Mouse (Mus musculus) gastrocnemius, postnatal 14 days (tissue): Measurements from ENCODE around the gene Map2k2. TPM values are rescaled to one million over a fixed set of nuclear protein-coding genes. Genes with fewer than 3 reads are reported as not detected.
A peak's percentile ranks its signal among the peaks of the same experiment; 100 is the strongest.

Experiments used
- DNase-seq: peaks from one replicate; pipeline ENCODE4 v3.0.0; 2021; ENCODE audit warnings: mixed read lengths
- intact Hi-C: fragments of 180-260 bp; cut with DNase I; formaldehyde crosslinking; loops from one replicate; pipeline ENCODE4 v1.15.1; 2025; ENCODE audit warnings: low total_unique reads
- total RNA-seq, 2 experiments: library from RNA; stranded (reverse); gene quantifications; 2 replicates each; pipeline ENCODE4 v1.2.3; 2021

The Map2k2 gene
- total RNA-seq, 2 experiments from 2014 or later: 163 to 171 TPM

DNA sequence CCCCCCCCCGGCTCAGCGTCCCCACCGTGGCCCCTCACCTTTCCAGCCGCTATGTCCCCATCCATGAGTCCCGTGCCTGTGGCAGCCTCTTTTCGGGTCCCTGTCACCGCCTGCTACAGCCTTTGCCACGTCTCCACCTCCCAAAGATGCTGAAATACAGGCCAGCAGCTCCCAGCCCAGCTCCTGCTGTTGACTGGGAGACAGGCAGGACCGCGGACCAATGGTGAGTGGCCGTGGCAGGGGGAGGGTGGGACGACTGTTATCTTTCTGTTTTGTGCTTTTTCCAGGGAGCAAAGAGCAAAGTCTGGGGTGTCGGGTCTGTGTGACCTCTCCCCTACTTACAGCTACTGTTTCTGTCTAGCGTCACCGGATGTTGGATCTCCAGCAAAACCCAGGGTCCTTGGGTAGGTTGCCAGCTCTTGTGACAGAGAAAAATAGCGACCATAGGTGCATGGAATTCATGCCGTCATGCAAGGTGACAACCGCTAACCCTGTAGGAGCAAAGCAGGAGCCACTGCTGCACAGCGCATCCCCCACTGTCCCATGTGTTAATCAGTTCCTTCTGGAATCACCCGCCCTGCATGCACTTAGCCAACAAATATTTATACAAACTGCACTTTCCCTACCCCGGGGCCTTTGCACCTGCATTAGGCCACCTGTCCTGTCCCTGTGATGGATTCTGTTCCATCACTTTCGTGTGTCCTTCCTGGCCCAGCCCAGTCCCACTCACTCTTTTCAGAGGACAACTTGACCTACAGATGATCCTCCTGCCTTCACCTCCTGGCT, 13.1 kb upstream of the Map2k2 start:
- intact Hi-C loops: no loop called here
- peak; percentile 50 for DNase-seq

- no peak for DNase-seq
- intact Hi-C loops: no loop called here
Observed at GRCm38 (mm10) chr10:81094931-81095678, 10.6 kb upstream of the Map2k2 start.

GRCm38 (mm10) chr10:81106113-81106721, 502 bp downstream of the Map2k2 start:
- intact Hi-C loops: no loop called here
- peak; percentile 88 for DNase-seq

GRCm38 (mm10) chr10:81112946-81113345, 7.2 kb downstream of the Map2k2 start:
- no peak for DNase-seq
- intact Hi-C loops: no loop called here

- intact Hi-C loops: no loop called here
- peak; percentile 59 for DNase-seq
Observed at GRCm38 (mm10) chr10:81119625-81120024, 13.9 kb downstream of the Map2k2 start.

DNA sequence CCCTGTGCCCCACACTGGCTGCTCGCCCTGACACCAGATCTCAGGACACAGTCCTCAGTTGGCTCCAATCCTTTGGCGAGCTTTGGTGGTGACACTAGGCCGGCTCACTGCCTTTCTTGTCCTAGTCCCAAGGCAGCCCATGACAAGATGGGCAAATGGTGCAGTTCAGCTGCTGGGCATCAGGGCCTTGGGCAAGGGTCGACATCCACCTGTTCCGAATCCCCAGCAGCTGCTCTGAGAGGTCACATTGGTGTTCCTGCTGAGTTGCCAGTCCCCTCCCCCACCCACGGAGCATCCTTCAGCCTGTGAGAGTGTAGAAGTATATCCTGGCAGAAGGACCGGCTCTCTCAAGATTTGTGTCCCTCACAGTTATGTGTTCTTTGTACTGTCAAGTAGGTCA, 14.9 kb downstream of the Map2k2 start:
- intact Hi-C loops: no loop called here
- peak; percentile 63 for DNase-seq

DNA sequence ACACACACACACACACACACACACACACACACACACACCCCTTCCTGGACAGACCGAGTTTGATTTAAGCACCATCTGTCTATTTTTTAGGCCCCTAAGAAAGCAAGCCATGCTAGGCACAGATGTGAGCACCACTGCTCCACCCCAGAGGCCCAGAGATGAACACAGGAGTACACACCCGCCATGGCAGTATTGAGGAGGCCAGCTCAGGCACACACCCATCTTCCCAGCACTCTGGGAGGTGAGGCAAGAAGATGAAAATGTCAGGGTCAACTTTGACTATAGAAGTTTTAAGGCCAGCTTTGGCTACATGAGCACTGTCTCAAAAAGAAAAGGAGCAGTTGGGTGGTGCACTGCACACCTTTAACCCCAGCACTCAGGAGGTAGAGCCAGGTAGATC, 17.2 kb downstream of the Map2k2 start:
- no peak for DNase-seq
- intact Hi-C loops: no loop called here

- intact Hi-C loops: no loop called here
- DNase-seq: no peak
Observed at GRCm38 (mm10) chr10:81123500-81123899, 17.8 kb downstream of the Map2k2 start.

DNA sequence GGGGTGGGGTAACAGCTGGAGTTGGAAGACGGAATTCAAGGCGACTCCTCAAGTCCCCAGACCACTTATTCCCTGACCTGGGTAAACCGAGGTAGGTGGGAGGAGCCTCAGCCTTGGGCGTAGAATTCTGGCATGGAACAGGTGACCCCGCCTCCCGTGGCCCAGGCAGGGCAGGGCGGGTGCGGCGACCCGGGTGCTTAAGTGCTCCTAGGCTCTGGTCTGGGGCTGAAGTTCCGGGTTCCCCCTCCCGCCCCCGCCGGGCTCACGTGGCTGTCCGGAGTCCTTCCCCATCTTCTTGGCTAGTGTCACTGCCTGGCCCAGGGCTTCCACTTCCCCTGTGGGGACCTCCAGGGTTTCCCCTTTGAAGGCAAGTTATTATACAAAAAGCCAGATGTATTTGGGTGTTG, 28.5 kb downstream of the Map2k2 start:
- DNase-seq: peak; percentile 80
- intact Hi-C loops: no loop called here

GRCm38 (mm10) chr10:81134966-81135681, 29.4 kb downstream of the Map2k2 start, which contains the start of gene Zbtb7a:
Gene Zbtb7a, plus strand, starts transcription at chr10:81135220.
- intact Hi-C loops: no loop called here
- peak; percentile 50 for DNase-seq

DNA sequence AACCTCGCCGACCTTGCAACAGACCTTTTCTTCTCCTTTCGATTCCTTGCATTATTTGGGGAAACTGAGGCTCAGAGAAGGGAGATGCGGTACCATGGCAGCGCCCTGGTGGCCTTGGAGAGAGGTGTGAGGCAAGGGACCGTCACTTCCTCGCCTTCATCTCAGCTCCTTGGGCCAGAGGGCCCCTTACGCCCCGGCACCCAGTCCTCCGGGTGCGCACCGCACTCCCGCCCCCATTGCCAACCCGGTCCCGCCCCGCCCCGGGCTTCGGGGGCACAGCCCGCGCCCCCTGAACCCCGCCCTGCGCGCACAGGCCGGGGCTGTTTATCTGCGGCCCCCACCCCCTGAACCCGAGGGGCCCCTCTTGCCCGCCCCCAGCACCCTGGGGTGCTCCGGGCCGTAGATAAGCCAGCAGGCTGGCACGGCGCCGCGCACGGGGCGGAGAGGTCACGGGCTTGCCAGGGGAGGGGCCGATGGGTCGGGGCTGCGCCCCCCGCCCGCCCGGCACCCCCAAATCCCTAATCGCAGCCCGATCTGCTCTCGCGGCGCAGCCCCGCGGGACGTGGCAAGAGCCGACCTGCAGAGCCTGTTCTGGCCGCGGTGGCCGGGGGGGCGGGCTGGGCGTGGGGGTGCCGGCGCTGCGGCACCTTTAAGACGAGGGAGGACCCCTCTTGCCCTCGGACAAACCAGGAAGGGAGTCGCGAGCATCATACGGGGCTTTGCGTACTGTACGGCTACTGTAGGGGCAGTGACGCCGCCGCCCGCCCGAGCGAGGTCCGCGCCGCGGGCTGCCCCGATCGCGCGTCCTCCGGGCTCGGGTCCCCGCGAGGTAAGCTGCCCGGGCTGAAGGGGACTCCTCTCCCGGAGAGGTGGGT, 30.4 kb downstream of the Map2k2 start:
- intact Hi-C loops: no loop called here
- peak; percentile 77 for DNase-seq

GRCm38 (mm10) chr10:81136706-81137231, 31.1 kb downstream of the Map2k2 start:
- intact Hi-C loops: no loop called here
- peak; percentile 87 for DNase-seq

GRCm38 (mm10) chr10:81137252-81138130, 31.8 kb downstream of the Map2k2 start:
- intact Hi-C loops: no loop called here

GRCm38 (mm10) chr10:81138131-81138782, 32.5 kb downstream of the Map2k2 start:
- intact Hi-C loops: no loop called here
- DNase-seq: peak; percentile 70

More at GRCm38 (mm10) chr10:81137252-81138130, 31.8 kb downstream of the Map2k2 start:
- peak; percentile 98 for DNase-seq

GRCm38 (mm10) chr10:81138821-81139528, 33.3 kb downstream of the Map2k2 start:
- intact Hi-C loops: no loop called here
- no peak for DNase-seq

DNA sequence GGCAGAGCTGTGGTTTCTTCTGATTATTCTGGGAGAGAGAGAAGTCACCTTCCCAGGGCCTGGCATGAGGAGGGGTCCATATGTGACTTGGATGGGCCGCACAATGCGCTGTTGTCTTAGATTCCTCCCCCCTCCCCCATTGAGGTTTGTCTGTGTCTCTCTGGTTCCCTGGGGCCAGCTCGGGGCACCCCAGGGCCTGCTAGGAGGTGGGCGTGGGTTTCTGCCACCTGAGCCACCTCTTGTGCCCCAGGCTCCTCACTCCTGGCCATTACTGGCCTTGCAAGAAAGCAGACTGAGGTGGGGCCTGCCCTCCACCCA, 33.8 kb downstream of the Map2k2 start:
- intact Hi-C loops: no loop called here

DNA sequence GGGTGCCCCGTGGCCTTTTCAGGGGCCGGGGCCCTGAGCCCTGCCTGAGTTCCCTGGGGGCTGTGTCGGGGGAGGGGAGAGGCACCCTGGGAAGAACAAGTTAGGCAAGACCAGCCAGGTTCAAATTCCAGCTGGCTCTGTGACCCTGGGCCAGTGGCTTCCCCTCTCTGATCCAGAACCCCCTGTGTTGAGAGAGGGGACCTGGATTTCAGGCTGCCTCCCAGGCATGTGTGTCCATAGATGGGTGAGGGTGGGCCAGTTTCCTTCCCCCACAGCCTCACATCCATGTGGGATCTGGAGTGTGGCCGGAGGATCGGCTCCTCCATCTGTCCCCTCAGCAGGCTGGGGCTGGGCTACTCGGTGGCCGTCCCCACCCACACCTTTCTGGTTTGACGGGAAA, 34.3 kb downstream of the Map2k2 start:
- DNase-seq: no peak
- intact Hi-C loops: no loop called here

More for the DNA sequence above, 33.8 kb downstream of the Map2k2 start:
- no peak for DNase-seq
